In the genomic region with DNA sequence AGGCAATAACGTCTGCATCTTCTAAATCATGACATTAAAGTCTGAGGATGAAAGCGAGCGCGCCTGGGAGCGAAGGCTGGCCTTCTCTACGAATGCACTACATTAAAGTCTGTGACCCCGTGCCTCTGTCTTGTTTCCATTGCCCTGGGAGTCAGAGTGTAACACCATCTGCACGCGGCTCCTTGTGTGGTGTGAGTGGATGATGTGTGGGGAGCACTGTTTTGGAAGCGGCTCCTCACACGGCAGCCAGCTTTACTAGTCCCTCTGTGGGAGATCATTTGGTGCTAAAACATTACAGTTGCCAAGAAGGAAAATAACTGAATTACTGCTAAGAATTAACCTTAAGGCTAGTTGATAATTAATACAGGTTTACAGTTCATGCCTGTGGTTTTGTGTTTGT, we compare ENCODE assay signal across 24 mouse cellular contexts. TPM values are rescaled to one million over a fixed set of nuclear protein-coding genes. Genes with fewer than 3 reads are reported as not detected.
DNase-seq lines count a peak whose midpoint lies in the region; ATAC-seq lines count a peak whose summit lies in the region.
"Had no signal": no experiment of that assay in that cellular context is flagged by ENCODE, and none has a peak within 500 bp of the region (broad histone marks: within the 10 kb centered on the region; RNA-seq: fewer than 3 reads in every experiment).

No protein-coding gene starts in this region.

- H3K9ac ChIP-seq in kidney, embryonic 14.5 days (ENCODE audit: low read depth, low read length) = no peak overlapping the region
- H3K9ac ChIP-seq in kidney, embryonic 15.5 days = no peak overlapping the region
- H3K9ac ChIP-seq: embryonic facial prominence, embryonic 12.5 days; embryonic facial prominence, embryonic 15.5 days; forebrain, postnatal 0 days; heart, embryonic 13.5 days; hindbrain, embryonic 14.5 days had no signal

- peak; percentile 75 for DNase-seq in kidney, adult 11 months
- peak; percentile 64 to 77 for DNase-seq in kidney, adult 8-10 months
- DNase-seq in kidney, postnatal 10 days = peak; percentile 40
- peak; percentile 64 to 77 for DNase-seq in kidney, postnatal 36 days
- no peak for DNase-seq in thymus, postnatal 10 days (ENCODE audit: low spot score in 2 of 2)
- DNase-seq in thymus, adult 18-20 months = no peak
- DNase-seq: adrenal gland, postnatal 10 days; cerebellum, adult 11 months; cerebellum, adult 2 months; cerebellum, adult 9-11 months; cerebellum, postnatal 25 days; forebrain, postnatal 0 days; gastrocnemius, postnatal 25 days; heart, adult 18-20 months; heart, postnatal 14 days; heart, postnatal 4 days had no signal

- peaks cover 60% of the 10 kb centered on the region for H3K36me3 ChIP-seq in kidney, embryonic 14.5 days (ENCODE audit: control insufficient read depth, insufficient read depth, low read length)
- H3K36me3 ChIP-seq in kidney, embryonic 15.5 days = peaks cover 90% of the 10 kb centered on the region

- no peak overlapping the region for H3K4me2 ChIP-seq in kidney, embryonic 14.5 days (replicated peaks; ENCODE audit: low read depth, low read length)
- H3K4me2 ChIP-seq in kidney, embryonic 15.5 days = no peak overlapping the region
- H3K4me2 ChIP-seq: embryonic facial prominence, embryonic 12.5 days; embryonic facial prominence, embryonic 15.5 days; heart, embryonic 13.5 days; hindbrain, embryonic 14.5 days had no signal

- H3K4me1 ChIP-seq in kidney, embryonic 14.5 days (ENCODE audit: control insufficient read depth, insufficient read depth, low read length) = no peaks in the 10 kb centered on the region
- H3K4me1 ChIP-seq in kidney, embryonic 15.5 days = no peaks in the 10 kb centered on the region
- H3K4me1 ChIP-seq: embryonic facial prominence, embryonic 12.5 days; heart, embryonic 10.5 days; heart, embryonic 13.5 days had no signal

- WGBS in kidney, embryonic 14.5 days = 86% methylated on average over 11 of the region's 11 CpGs
- WGBS in kidney, embryonic 15.5 days = 81% methylated on average over 11 of the region's 11 CpGs

- H3K27me3 ChIP-seq in kidney, embryonic 14.5 days (ENCODE audit: control insufficient read depth, insufficient read depth, low read length) = no peaks in the 10 kb centered on the region
- H3K27me3 ChIP-seq in kidney, embryonic 15.5 days = no peaks in the 10 kb centered on the region
- H3K27me3 ChIP-seq: embryonic facial prominence, embryonic 12.5 days; embryonic facial prominence, embryonic 15.5 days; heart, embryonic 13.5 days had no signal

- no peak for ATAC-seq in kidney, embryonic 14.5 days (ENCODE audit: low FRiP score, low TSS enrichment)
- ATAC-seq in kidney, embryonic 15.5 days (replicated peaks; ENCODE audit: low FRiP score) = no peak
- ATAC-seq: forebrain, embryonic 14.5 days; forebrain, postnatal 0 days had no signal

- H3K9me3 ChIP-seq in kidney, embryonic 14.5 days (ENCODE audit: control insufficient read depth, low read length) = no peaks in the 10 kb centered on the region
- no peaks in the 10 kb centered on the region for H3K9me3 ChIP-seq in kidney, embryonic 15.5 days (replicated peaks)
- H3K9me3 ChIP-seq: embryonic facial prominence, embryonic 12.5 days; embryonic facial prominence, embryonic 15.5 days; heart, embryonic 10.5 days; heart, embryonic 13.5 days had no signal

- H3K4me3 ChIP-seq in kidney, embryonic 14.5 days (ENCODE audit: low read length) = no peak overlapping the region
- H3K4me3 ChIP-seq in kidney, embryonic 15.5 days (replicated peaks) = no peak overlapping the region
- H3K4me3 ChIP-seq: embryonic facial prominence, embryonic 12.5 days; embryonic facial prominence, embryonic 15.5 days; heart, embryonic 10.5 days; heart, embryonic 13.5 days had no signal

- H3K27ac ChIP-seq in kidney, embryonic 14.5 days (ENCODE audit: low read depth, low read length) = no peak overlapping the region
- H3K27ac ChIP-seq in kidney, embryonic 15.5 days = no peak overlapping the region
- H3K27ac ChIP-seq: embryonic facial prominence, embryonic 12.5 days; embryonic facial prominence, embryonic 15.5 days; heart, embryonic 10.5 days; heart, embryonic 13.5 days; hindbrain, embryonic 14.5 days had no signal

RNA-seq across cellular contexts. Expression of gene Ckb, which starts 16.4 kb away (rescaled TPM):
- polyA plus RNA-seq in kidney, embryonic 14.5 days (2014; fragmentation: Nextera tagmentation; extraction: Ambion mirVana) = 81.5 and 88.5 TPM in 2 replicates
- polyA plus RNA-seq in kidney, embryonic 15.5 days (2015; fragmentation: Nextera tagmentation; extraction: Ambion mirVana) = 126 and 154 TPM in 2 replicates

RNA-seq across cellular contexts. Expression of gene Trmt61a, which starts 22.2 kb away (rescaled TPM):
- 6.7 and 11.9 TPM in 2 replicates for polyA plus RNA-seq in kidney, embryonic 14.5 days (2014; fragmentation: Nextera tagmentation; extraction: Ambion mirVana)
- 10.7 and 12.8 TPM in 2 replicates for polyA plus RNA-seq in kidney, embryonic 15.5 days (2015; fragmentation: Nextera tagmentation; extraction: Ambion mirVana)

RNA-seq across cellular contexts. Expression of gene Bag5, which starts 57.4 kb away (rescaled TPM):
- polyA plus RNA-seq in kidney, embryonic 14.5 days (2014; fragmentation: Nextera tagmentation; extraction: Ambion mirVana) = 45.2 and 49.7 TPM in 2 replicates
- polyA plus RNA-seq in kidney, embryonic 15.5 days (2015; fragmentation: Nextera tagmentation; extraction: Ambion mirVana) = 51.4 and 53.6 TPM in 2 replicates

RNA-seq across cellular contexts. Expression of gene Apopt1, which starts 57.4 kb away (rescaled TPM):
- 63.1 and 63.4 TPM in 2 replicates for polyA plus RNA-seq in kidney, embryonic 14.5 days (2014; fragmentation: Nextera tagmentation; extraction: Ambion mirVana)
- 53.5 and 57.4 TPM in 2 replicates for polyA plus RNA-seq in kidney, embryonic 15.5 days (2015; fragmentation: Nextera tagmentation; extraction: Ambion mirVana)

Comparison
In these comparisons a context has a peak if more than half of its experiments do, and no peak if none do; other contexts are left out.
1. DNase-seq: peak in kidney, adult 11 months (single experiment), kidney, adult 8-10 months (2 of 2), kidney, postnatal 10 days (single experiment) and kidney, postnatal 36 days (2 of 2); none in thymus, postnatal 10 days (0 of 2) and thymus, adult 18-20 months (0 of 2).